Mouse (Mus musculus) heart, adult 9 months (tissue): ENCODE data around the gene Cdk13.

ENCODE experiments used
- DNase-seq, 2 experiments: peaks; one replicate each; pipeline ENCODE4 v3.0.0; 2022; ENCODE audit warnings: low spot score in 2 of 2

Gene Cdk13

DNA sequence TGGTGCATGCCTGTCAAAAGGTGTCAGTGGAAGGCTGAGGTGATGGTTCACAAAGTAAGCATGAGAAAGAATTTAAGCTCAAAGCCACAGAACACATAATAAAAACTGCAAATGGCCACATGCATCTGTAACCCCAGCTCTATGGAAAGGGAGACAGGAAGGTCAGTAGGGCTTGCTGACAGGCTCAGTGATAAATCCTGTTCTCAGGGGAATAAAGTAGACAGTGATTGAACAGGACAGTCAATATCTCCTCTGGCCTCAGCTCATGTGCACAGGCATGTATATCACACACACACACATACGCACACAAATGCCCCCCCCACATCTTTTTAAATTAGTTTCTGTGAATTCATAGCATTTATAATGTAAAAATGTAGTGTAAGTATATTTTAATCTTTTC lies 42.5 kb downstream of the Cdk13 start:
- no peak for DNase-seq

DNA sequence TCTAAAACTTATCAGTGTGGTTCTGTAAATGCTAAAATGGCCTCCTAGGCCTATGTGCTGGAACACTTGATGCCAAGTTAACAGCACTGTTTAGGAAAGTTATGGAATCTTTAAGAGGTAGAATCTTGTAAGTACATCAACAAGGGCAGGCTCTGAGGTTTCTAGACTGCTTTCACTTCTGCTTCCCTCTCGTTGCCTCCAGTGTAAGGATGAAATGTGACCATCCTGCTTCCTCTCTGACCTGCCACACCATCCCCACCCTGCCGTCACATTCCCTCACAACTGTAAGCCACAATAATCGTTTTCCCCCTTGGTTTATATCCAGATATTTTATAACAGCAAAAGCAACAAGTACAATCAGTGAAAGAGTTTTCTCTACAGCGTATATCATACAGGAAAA lies 49.9 kb downstream of the Cdk13 start:
- no peak for DNase-seq

DNA sequence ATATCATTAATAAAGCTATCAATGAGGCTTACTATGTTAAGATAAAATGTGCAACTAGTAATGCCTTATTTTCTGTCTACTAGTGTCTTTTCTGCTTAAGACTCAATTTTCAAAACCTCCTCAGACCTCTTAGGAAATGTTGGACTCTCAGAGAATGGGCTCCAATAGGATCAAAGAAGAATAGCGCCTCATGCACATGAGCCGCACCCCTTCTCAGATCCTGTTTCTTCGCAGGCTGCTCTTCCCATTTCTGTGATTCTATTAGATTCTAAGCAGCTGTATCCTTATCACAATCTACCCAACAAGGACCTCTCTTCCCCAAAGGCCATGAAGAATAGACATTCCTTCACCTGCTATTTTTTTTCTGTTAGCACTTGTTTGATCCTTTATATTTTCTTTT lies 76.1 kb downstream of the Cdk13 start:
- DNase-seq = no peak

DNA sequence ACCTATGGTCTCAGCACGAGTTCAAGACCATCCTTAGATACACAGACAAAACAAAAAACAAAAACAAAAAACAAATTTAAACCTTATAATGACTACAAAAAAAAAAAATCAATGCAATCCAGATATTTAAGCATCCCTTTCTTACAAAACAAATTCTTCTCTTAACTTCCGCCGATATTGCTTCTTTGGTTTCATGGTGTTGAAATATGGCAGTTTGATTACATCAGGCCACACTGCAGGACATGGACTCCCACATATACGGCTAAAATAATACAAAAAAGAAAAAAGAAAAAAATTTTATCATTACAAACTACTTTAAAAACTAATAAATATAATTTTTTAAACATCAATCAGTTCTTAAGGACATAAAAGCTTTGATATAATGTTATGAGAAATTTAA lies 77.0 kb downstream of the Cdk13 start:
- no peak for DNase-seq

DNA sequence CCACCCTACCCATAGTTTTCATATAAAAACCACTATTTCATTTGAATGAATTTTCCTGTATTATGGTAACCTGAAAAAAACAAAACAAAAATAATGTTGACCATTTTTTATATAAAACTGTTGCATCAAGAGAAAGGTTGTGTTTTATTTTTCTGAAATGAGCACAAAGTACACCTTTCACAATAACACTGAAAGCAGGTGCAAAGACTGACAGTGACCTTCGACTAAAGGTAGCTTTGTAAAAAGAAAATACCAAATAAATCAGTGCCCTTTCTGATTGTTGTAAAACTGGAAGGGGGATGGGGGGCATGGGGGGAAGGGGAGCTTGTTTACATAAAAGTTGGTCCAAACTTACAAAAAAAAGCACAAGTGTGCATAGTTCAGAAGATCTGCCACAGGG lies 87.5 kb downstream of the Cdk13 start:
- DNase-seq = no peak

DNA sequence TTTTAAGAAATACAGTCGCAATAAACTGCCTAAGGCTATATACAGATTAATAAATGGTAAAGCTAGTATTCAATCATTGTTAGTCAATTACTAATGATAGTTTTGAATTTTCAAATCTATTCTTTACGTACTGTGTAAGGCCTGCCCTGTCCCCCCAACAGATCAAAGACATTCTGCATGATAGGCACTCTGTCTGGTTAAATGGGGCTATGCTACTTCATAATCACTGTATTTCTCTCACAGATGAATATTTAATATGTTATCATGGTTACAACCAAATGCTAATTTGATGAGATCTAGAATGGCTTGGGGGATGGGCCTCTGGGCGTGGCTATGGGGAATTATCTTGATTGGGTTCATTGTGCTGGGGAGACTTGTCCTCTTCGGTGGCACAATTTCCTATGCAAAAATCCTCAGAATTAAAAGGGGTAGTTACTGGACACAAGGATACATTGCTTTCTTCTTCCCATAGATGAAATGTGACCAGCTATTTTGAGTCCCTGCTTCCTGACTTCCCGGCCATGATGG lies 96.0 kb downstream of the Cdk13 start:
- DNase-seq = no peak

DNA sequence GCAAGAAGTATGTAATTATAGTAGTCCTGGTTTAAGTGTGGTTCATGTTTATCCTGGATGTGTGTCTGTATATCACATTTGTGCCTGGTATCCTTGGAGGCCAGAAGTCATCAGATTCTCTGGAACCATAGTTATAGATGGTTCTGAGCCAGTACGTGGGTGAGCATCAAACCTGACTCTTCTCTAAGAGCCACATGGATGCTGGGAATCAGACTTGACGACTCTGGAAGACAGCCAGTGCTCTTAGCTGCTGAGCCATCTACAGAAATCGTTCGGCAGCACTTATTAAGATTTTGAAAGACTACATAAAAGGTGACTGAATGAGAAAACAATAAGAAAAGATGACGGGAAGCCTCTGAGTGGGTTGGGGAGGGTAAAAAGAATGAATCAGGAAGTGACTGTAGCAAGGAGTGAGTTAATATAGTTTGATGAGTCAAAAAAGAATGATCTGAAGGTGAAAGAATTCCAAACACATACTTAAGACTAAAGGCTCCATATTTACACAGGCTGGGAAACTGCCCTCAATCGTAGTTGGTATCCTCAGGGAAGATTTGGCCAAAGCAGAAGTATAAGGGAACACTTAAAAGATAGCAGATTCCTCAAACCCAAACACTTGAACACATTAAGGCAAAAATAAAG lies 99.6 kb downstream of the Cdk13 start:
- no peak for DNase-seq

DNA sequence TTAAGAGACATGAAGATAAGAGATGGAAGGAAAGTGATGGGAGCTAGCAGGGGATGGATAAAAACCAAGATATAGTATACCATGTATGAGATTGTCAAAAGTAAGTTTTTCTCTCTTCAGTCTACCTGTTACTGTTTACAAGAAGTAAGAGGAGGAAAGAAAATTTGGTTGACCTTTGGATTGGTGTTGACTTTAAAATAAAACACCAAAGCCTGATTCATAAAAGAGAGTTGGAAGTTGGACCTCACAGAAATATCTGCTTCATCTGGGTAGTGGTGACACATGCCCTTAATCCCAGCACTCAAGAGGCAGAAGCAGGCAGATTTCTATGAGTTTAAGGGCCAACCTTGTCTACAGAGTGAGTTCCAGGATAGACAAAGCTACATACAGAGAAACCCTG lies 102.6 kb downstream of the Cdk13 start:
- no peak for DNase-seq

DNA sequence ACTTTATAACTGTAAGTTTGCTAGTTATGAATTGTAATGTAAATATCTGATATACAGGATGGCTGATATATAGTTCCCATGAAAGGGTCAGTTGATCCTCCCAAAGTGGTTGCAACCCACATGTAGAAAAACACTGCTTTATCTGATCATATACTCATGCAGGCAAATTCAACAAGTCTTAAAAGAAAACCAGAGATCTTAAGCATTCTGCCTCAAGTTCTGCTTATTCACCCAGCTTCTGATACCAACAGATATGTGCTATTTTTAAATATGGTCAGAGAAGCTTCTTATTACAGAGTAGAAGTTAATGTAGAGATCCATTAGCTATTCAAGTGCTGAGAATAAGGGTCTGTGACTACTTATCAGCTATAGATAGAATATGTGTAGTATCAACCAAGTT lies 103.6 kb downstream of the Cdk13 start:
- no peak for DNase-seq

DNA sequence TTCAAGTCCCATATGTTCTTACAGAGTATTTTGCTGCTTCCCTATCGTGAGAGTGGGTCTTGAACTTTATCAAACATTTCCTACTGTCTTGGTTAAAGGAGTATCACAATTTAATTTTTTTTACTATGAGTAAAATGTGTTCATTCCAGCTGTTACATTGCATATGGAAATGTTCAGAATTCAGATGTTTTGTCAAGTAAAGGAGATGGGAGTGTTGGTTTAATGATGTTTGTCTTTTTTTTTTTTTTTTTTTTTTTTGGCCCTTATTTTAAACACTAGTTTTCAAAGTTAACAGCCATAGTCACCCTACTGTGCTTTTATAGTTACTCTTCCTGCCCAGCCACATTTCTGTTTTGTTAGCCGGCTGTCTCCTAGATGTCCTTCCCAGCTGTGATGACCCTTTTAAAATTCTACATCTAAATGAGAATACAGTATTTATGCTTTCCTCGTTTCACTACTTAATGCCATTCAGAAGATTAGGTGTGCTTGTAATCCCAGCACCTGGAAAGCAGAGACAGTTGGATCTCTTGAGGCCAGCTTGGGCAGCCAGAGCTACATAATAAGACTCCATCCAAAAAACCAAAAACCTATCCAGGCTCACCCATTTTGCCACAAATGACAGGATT lies 104.7 kb downstream of the Cdk13 start:
- DNase-seq = no peak

DNA sequence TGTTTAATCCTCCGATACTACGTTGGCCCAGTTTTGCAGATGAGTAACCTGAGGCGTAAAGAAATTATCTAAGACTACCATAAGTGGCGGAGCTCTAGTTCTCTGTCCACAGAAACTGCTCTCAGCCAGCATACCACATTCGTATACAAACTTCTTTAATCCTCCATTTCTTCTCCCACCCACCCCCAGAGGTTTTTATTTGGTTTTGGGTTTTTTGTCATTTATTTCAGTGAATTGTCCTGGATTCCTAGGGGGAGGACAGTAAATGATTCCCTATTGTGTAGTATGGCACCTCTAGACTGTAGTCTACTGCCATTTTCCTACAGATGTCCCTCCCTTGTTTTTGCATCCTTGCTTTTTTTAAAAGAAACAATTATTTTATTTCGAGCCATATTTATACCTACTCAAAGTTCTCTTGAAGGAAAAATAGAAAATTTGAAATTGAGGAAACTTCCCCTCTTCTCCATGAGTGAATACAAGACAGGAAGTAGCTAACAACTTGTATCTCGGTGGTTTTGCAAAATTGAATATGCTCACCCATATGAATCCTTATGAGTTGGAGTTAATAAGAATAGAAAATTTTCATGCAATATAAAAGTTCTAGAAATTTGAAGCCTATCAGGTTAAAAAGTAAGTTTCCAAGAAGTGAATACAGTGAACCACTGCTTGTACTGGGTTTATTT lies 108.9 kb downstream of the Cdk13 start:
- DNase-seq = no peak

DNA sequence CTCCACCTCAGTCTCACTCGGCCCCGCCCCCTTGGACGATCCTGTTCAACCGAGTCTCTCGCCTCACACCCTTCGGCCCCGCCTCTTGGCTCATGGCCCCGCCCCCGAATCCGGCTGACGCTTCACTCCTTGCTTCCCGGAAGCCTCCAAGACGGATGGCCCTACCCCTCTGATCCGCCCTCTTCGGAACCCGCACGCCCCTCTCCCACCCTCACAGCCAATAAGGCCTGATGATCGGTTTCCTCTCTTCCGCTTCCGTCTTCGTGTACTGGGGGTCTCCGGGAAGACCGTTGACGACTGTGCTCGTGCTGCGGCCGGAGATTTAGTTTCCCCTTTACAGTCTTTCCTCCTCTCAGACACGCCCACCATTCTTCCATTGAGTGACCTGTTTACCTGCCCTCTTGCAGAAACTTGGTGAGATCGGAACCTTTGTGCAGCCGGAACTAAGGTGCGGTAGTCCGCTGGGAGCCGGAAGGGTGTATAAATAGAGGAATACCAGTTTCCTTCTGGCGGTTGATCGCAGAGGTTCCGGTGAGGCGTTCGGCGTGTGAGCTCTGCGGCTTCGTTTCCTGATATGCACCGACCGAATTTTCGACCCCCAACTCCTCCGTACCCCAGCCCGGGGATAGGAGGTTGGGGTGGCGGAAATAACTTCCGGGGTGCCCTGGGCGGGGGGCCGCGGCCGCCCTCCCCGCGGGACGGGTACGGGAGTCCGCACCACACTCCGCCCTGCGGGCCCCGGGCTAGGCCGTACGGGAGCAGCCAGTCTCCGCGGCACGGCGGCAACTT lies 109.8 kb downstream of the Cdk13 start, which contains the start of the genes Mplkip and Sugct:
Mplkip (plus strand) TSS at position 282 of the 789 bp plus-strand sequence.
Sugct (minus strand) TSS at position 643 of the 789 bp plus-strand sequence.
- peak; percentile 100 for DNase-seq

DNA sequence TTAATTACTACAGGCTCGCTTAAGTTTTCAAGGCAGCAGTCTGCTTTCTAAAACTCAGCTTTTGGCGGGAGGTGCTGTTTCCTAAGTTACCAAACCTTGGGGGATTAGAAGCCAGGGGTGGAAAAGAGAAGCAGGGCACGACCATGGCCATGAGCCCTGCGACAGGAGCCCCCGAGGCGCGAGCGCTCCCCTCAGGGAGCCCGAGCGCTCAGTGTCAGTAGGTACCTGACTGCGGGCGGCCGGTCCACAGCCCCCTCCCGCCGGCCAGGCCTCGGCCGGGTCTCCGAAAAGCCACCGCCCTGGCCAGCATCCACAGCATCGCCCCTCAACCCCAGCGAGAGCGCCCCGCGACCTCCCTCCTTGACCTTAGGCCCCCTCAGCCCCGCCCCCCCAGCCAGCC lies 110.5 kb downstream of the Cdk13 start:
- DNase-seq = no peak

DNA sequence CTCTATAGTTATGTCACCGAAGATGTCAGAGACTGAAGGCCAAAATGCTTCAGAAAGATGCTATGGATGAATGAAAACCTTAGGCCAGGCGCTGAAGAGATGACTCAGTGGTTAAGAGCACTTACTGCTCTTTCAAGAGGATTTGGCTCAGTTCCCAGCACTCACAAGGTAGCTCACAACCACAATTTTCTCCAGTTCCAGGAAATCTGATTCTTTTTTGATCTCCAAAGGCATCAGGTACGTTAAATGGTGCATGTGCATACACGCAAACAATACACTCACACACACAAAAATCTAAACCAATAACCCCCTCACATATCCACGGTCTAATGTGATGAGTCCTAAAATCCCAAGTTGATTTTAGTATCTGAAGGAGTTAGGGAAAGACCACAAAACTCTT lies 111.1 kb downstream of the Cdk13 start:
- DNase-seq = no peak

DNA sequence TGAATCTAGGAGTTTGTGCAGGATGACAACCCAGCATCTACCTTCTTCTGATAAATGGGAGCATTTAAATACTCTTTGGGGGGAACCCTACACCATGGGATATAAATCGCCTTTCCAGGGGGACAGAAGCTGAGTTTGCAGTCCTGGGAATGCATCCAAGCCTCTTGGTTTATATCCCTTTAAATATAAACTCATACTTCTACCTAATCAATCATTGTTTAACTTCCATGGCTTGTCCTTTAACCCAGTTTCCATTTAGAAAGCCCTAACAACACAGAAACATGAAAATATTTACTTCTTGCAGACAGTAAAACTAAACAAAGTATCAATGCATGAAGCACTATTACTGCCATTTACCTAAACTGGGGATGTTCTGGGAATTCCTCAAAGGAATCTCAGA lies 113.5 kb downstream of the Cdk13 start:
- no peak for DNase-seq

DNA sequence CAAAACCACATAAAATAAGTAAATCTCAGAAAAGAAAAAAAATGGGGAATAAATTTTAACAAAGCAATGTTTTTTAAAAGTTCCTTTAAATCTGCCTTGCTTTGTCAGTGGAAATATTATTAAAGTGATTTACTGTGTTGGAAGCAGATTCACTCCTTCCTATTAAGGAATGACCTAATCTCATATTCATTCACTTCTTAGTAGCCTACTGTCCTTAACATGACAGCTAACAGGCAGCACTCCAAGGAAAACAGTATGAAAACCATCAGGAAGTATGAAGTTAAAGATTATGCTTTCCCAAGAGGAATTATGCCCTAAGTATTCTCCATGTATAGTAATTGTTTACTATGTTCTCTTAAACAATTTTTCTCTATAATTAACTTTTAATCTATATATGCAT lies 114.2 kb downstream of the Cdk13 start:
- no peak for DNase-seq

DNA sequence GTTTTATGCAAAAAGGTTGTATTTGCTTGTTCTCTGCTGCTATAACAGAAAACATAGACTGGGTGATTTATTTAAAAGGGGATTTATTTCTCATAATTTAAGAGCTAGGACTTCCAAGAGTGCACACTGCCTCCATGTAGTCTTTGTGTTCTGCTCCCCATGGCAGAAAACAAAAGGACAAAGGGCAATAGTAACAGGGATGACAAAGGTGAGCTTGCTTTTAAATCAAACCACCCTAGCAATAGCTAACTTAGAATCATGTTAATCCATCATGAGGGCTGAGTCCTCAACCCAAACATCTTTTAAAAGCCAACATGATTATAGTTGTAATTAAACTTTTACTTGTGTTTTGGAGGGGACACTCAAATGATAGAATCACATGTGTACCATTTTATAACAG lies 115.4 kb downstream of the Cdk13 start:
- DNase-seq = no peak

DNA sequence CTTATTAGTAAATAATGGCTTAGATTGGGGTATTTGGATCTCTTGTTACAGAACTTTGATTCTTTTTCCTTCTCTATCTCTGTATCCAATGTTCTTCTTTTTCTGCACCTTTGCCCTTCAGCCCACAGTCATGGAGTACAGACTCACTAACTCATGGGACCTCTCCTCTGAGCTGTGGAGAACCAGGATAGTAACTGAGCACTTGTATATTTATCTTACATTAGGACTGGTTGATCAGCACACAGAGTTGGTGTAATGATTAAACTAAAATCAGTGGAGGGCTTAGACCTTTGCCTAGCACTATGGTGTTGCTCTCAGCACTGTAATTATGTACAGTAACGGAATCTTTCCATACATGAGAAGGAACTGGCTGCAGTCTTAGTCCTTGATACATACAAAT lies 133.8 kb downstream of the Cdk13 start:
- DNase-seq = no peak

DNA sequence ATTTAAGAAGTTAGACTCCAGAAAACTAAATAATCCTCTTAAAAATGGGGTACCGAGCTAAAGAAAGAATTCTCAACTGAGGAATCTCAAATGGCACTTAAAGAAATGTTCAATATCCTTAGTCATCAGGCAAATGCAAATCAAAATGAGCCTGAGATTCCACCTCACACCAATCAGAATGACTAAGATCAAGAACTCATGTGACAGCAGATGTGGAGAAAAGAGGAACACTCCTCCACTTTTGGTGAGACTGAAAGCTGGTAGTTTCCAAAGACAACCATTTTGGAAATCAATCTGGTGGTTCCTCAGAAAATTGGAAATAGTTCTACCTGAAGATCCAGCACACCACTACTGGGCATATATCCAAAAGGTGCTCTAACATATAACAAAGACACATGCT lies 137.5 kb downstream of the Cdk13 start:
- no peak for DNase-seq
